ENCODE assay signal across 8 mouse cellular contexts in the genomic region with DNA sequence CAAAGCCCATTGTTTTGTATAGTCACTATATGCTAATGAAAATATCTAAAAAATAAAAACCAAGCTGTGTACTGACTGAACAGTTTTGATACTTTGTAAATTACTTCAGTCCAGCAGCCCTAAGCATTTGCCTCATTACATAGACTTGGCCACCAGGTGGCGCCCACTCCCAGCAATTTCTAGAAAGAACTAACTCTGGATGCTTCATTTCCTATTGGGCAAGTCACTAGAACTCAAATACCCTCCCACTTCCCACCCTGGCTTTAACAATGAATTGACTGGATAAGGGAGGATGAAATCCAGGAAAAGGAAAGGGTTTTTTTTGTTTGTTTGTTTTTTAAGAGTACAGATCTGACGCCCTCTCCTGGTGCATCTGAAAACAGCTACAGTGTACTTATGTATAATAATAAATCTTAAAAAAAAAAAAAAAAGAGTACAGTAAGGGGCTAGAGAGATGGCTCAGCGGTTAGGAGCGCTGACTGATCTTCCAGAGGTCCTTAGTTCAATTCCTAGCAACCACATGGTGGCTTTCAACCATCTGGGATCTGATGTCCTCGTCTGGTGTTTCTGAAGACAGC. TPM values are rescaled to one million over a fixed set of nuclear protein-coding genes. Genes with fewer than 3 reads are reported as not detected.
DNase-seq lines count a peak whose midpoint lies in the region; ATAC-seq lines count a peak whose summit lies in the region.

No protein-coding gene starts in this region.

- H3K4me2 ChIP-seq in hindbrain, embryonic 15.5 days, result no peak overlapping the region

- peak; percentile 88 for ATAC-seq in frontal cortex, adult (ENCODE audit: low TSS enrichment)
- ATAC-seq in hindbrain, embryonic 15.5 days (ENCODE audit: low FRiP score, low read depth), result peak; percentile 82
- ATAC-seq in megakaryocyte, adult 5-6 weeks (ENCODE audit: poor library complexity, severe bottlenecking), result peak; percentile 94

- DNase-seq in R1 (ENCODE audit: low read depth, low spot score), result peak; percentile 91
- peak; percentile 83 for DNase-seq in cerebellum, adult 8-10 months
- peak; percentile 79 to 81 for DNase-seq in layer of hippocampus, postnatal 36 days
- peak; percentile 87 to 92 for DNase-seq in right cerebral cortex, postnatal 10 days (ENCODE audit: low spot score in 2 of 2)
- peak; percentile 60 for DNase-seq in urinary bladder, adult 2 months (ENCODE audit: low spot score)

- H3K9me3 ChIP-seq in hindbrain, embryonic 15.5 days, result no peaks in the 10 kb centered on the region

- no peaks in the 10 kb centered on the region for H3K36me3 ChIP-seq in hindbrain, embryonic 15.5 days

- no peaks in the 10 kb centered on the region for H3K27me3 ChIP-seq in hindbrain, embryonic 15.5 days

- no peak overlapping the region for H3K4me3 ChIP-seq in hindbrain, embryonic 15.5 days

- H3K27ac ChIP-seq in hindbrain, embryonic 15.5 days (replicated peaks), result no peak overlapping the region

- H3K4me1 ChIP-seq in hindbrain, embryonic 15.5 days (replicated peaks), result no peaks in the 10 kb centered on the region; the same call in 1 of the 2 replicates

- no peak overlapping the region for H3K9ac ChIP-seq in hindbrain, embryonic 15.5 days

- WGBS in hindbrain, embryonic 15.5 days, result 33% methylated on average over 5 of the region's 5 CpGs

RNA-seq across cellular contexts. Expression of gene Xpo4, which starts 14.8 kb away (rescaled TPM):
- 11.6 and 12.3 TPM in 2 replicates for polyA plus RNA-seq in hindbrain, embryonic 15.5 days (2015; fragmentation: Nextera tagmentation; extraction: Ambion mirVana)
- 10 to 100 TPM; 13.4 to 13.9 TPM for total RNA-seq in layer of hippocampus, postnatal 36 days (2021)
- total RNA-seq in megakaryocyte, adult 5-6 weeks (2015), result 12.6 and 14.2 TPM in 2 replicates
- 17.1 and 19.6 TPM in 2 replicates for total RNA-seq in megakaryocyte, adult 5-6 weeks (2017)
- polyA plus RNA-seq in urinary bladder, adult 2 months (2012; rRNA removed), result 7.6 and 8.8 TPM in 2 replicates
